Mouse (Mus musculus): ENCODE results near the gene Luzp1. TPM values are rescaled to one million over a fixed set of nuclear protein-coding genes. Genes with fewer than 3 reads are reported as not detected.

The Luzp1 gene
- total RNA-seq, 4 experiments from 2014 or later, result 28.3 to 48.0 (median 38.1) TPM

Other genes with a start within 250 kb of the Luzp1 start
- 100 to 1,000 TPM; 142 to 162 (median 148) TPM for gene Tcea3, start 222.0 kb upstream of the Luzp1 start, total RNA-seq (2022)
- 10 to 100 TPM; 31.3 to 46.4 (median 39.0) TPM for gene Zfp46, start 185.1 kb upstream of the Luzp1 start, total RNA-seq (2022)
- 10 to 100 TPM; 34.6 to 47.6 (median 41.4) TPM for gene Hnrnpr, start 158.8 kb upstream of the Luzp1 start, total RNA-seq (2022)
- not detected for gene Htr1d, start 46.2 kb upstream of the Luzp1 start, total RNA-seq (2022)
- under 1 TPM in 3 of 4 experiments, not detected in 1; 0.24 to 0.60 (median 0.41) TPM for gene 6030445D17Rik, start 7.5 kb upstream of the Luzp1 start, total RNA-seq (2022)
- 10 to 100 TPM; 24.3 to 27.0 (median 26.4) TPM for gene Kdm1a, start 133.0 kb downstream of the Luzp1 start, total RNA-seq (2022)
- gene Tex46, start 140.7 kb downstream of the Luzp1 start, total RNA-seq (2022), result not detected
- under 1 TPM in 1 of 4 experiments, not detected in 3; 0.09 TPM for gene Lactbl1, start 152.9 kb downstream of the Luzp1 start, total RNA-seq (2022)